Mouse (Mus musculus) adrenal gland, adult 18-20 months (tissue): ENCODE results near the gene Dynll1. TPM values are rescaled to one million over a fixed set of nuclear protein-coding genes. Genes with fewer than 3 reads are reported as not detected.

Experiments used
- DNase-seq, 2 experiments: peaks; one replicate each; pipeline ENCODE4 v3.0.0; 2021 to 2022; ENCODE audit warnings: low spot score in 2 of 2
- long read RNA-seq, 2 experiments: library from polyadenylated mRNA; stranded (forward); transcript quantifications; one replicate each; pipeline ENCODE4 v2.0.0; 2021
- total RNA-seq, 2 experiments: library from RNA; stranded (reverse); gene quantifications; 1 replicate in 1 of 2; 2 replicates in 1 of 2; pipeline ENCODE4 v1.2.3; 2021

Gene Dynll1
- 100 to 1,000 TPM; 268 to 338 TPM for total RNA-seq
- long read RNA-seq, experiment 1, transcript Dynll1-201 (3 exons, 2,030 nt): major isoform, 24 of 25 reads
- long read RNA-seq, experiment 1, partial matches to known transcripts: 0 of 25 reads
- long read RNA-seq, experiment 1, other reads (novel, unspliced or antisense): 0 of 25 reads
- long read RNA-seq, experiment 2, transcript Dynll1-201 (3 exons, 2,030 nt): major isoform, 81 of 83 reads
- long read RNA-seq, experiment 2, partial matches to known transcripts: 0 of 83 reads
- long read RNA-seq, experiment 2, other reads (novel, unspliced or antisense): 0 of 83 reads

DNA sequence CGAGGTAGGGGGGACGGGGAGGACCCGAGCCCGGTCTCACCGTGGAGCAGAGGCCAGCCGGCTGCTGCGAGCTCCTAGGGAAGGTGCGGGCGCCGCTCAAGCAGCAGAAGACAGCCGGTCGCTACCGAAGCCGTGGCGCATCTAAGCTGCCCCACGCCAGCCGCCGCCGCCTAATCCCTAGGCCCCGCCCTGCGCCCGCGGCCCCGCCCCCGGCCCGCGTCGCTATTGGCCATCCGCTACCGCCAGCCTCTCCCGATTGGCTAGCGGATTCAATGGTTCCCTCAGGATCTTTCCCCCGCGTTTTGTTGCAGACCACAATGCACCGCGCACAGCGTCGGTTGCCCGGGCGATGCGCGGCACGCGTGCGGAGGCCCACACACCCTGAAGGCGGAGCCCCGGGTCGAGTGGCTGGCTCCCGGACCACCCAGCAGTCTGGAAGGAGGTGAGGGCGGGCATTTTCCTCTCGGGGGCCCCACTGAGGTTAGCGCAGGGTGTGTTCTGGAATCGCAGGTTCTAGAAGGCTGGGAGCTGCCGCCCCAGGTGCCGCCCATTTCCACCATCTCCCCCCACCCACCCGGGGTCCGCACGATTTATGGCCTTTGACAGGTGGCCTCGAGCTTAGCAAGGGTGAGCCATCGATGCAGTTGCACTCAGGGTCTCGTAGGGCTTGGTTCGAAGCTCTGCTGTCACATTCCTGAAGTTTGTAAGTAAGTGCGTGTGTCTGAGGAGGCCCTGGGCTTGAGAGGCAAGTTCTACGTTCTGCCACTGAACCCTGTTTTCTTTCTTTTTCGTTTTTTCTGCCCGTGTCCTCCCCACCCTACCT is at the start of gene Dynll1:
Gene Dynll1, minus strand, starts transcription at position 208 of the 823 bp plus-strand sequence.
- DNase-seq: peak; percentile 100

DNA sequence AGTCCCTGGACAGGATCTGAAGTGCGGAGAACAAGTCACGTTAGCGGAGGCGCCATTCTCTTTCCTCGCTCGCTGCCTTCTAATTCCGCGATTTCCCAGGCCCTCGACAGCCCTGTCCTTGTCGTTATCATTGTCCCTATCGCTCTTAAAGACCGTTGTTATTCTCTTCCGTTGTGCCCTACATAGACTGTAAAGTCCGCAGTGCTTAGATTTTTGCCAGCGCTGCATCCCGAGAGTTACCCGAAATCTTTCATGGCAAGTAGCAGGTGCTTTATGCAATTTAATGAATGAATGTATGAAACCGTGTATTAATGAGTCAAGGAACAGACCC is 48.4 kb upstream of the Dynll1 start:
- DNase-seq: no peak

DNA sequence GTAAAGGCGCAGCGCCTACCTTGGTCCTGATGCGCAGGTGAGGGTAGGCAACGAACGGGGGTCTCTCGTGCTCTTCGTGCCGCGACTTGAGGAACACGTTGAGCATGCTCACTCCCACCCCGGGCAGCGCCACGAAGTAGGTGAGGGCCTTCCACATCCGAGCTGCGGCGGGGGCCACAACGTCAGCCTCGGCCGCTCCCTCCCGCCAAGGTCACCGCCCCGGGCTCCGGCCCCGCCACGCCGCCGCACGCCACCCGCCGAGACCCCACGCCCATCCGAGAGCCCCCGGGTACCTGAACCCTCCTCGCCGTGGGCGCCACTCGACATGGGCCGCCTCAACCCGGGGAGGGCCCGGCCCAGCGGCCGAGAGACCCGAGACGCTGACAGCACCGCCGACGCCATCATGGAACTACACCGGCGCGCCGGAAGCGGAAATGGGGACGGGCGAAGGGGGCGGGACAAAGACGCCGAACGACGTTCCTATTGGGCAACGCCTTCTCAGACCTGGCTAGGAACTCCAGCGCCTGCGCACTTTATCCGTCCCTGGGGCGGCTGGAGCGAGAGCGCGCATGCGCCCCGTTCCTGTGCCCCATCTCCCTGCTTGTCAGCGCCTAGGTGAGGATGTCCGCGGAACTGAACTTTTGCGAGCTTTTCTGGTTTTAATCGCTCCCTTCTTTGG is 47.9 kb upstream of the Dynll1 start, which contains the start of gene Cox6a1:
Gene Cox6a1, minus strand, starts transcription at position 436 of the 679 bp plus-strand sequence.
- DNase-seq: peak; percentile 98

DNA sequence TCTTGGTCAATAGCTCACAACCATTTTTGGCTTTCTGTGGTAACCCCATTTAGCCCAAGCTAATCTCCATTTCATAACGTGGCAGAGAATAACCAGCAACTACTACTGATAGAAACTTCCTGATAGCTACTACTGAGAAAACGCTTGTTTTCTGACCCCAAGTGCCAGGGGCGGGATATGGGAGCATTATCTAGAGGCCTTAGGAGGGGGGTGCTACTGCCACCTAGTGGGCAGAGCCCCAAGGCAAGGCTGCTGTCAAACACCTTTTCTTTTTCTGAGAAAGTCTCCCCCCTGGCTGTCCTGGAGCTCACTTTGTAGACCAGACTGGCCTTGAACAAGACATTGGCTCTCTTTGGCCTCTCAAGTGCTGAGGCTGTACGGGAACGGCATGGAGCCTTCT is 46.8 kb upstream of the Dynll1 start:
- DNase-seq: peak; percentile 71 to 82

DNA sequence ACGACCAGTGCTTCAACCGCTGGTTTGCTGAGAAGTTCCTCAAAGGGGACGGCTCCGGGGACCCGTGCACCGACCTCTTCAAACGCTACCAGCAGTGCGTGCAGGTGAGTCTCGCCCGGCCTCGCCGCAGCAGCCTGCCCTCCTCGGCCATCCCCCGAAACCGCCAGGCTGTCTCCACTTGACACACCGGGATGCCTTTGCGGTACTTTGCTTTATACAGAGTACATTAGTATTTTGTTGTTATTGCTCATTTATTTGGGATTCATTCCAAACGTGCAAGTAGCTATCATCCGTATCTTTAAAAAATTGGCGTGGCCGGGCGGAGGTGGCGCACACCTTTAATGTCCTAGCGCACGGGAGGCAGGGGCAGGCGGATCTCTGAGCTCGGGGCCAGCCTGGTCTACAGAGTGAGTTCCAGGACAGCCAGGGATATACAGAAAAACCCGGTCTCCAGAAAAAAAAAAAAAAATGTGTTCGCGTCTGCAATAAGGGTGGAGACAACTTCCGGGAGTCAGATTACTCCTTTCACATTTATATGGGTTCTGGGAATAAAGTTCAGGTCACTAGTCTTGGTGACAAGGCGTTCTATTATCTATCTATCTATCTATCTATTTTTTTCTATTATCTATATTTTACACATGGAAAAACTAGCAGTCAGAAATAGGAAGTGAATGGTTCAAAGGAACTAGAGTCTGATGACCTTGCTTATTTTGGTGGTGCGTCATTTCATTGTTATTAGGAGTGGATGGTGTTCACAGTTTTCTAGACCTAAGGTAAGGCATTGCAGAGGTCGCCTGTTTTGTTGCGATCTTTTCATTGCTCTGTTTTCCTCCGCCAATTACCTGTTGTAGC is 40.7 kb upstream of the Dynll1 start:
- no peak for DNase-seq

DNA sequence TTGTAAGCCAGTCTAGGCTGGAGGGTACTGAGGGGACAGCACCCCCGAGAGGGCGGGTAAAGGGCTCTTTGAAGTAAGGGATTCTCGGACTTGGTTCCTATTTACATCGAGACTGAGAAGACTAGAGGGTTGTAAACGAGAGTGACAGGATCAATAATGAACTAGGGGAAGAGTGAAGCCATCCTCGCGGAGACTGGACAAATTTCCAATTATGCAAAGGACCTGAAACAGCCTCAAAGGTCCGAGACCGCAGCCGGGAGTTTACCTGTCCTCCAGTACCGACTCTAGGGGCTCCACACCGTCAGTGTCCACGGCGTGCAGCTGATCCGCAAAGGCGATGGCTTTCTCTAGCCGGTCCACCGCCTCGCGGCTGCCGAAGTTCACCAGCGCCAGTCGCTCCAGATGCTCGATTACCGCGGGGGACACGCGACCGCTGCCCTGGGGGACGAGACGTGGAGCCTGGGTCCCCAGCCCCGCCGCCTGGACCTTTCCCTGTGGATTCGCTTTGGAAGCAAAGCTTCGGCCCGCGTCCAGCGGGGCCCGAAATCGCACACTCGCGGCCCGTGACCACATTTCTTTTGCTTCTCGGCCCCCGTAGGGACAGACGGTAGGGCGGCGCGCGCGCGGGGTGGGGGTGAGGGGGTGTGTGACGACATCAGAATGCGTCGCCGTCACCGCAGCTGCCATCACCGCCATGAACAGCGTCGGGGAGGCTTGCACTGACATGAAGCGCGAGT is 39.9 kb upstream of the Dynll1 start, which contains the start of the genes Gatc and Triap1:
Gene Gatc, minus strand, starts transcription at position 602 of the 737 bp plus-strand sequence.
Gene Triap1, plus strand, starts transcription at position 649 of the 737 bp plus-strand sequence.
- peak; percentile 90 for DNase-seq

DNA sequence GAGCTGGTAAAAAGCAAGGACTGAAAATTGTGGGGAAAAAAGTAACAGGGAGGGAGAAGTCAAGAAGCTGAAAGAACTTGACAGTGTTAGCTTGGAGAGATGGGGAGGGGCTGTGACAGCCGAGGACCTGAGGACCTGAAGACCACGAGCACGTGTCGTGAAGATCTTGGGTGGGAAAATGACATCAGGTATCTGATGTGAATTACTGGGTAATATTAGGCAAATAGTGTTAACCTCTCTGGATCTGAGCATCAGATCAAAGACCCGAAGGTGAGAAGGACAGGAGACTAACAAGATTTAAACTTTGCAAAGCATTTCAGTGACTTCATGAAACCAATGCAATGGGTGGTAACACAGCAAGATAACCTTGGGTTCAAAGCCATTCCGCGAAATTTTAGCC is 39.2 kb upstream of the Dynll1 start:
- DNase-seq: no peak

DNA sequence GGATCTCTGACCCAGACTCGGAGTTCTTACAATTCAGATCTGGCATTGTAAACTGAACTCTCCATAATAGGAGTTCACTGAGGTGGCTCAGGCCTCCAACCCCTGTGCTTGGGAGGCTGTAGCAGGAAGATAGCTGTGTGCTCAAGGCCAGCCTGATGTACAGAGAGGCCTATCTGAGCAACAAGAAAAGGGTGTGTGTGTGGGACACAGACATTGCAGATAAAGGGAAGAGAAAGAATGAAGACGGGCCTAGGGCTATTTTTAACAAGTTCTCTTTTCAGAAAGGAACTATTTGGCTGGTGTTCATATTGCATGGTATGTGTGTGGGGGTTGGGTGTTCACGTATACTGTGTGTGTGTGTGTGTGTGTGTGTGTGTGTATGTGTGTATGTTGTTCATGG is 32.8 kb upstream of the Dynll1 start:
- DNase-seq: no peak

DNA sequence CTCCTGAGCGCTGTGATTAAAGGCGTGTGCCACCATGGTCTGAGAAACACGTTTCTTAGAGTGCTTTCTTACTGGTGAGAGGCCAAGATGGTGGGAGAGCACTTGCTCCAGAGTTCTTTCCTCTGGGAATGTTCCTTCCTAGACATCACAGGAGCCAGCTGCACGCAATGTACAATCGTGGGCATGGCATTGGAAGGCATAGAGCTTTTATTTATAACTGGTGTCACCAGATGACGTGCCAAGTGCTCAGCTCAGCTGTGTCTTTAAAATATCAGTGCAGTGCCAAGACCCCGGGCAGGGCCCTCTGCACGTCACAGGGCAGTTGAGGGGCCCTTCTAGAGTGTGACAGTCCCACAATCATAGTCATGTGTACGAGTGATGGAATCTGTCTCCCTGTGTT is 30.2 kb upstream of the Dynll1 start:
- no peak for DNase-seq

DNA sequence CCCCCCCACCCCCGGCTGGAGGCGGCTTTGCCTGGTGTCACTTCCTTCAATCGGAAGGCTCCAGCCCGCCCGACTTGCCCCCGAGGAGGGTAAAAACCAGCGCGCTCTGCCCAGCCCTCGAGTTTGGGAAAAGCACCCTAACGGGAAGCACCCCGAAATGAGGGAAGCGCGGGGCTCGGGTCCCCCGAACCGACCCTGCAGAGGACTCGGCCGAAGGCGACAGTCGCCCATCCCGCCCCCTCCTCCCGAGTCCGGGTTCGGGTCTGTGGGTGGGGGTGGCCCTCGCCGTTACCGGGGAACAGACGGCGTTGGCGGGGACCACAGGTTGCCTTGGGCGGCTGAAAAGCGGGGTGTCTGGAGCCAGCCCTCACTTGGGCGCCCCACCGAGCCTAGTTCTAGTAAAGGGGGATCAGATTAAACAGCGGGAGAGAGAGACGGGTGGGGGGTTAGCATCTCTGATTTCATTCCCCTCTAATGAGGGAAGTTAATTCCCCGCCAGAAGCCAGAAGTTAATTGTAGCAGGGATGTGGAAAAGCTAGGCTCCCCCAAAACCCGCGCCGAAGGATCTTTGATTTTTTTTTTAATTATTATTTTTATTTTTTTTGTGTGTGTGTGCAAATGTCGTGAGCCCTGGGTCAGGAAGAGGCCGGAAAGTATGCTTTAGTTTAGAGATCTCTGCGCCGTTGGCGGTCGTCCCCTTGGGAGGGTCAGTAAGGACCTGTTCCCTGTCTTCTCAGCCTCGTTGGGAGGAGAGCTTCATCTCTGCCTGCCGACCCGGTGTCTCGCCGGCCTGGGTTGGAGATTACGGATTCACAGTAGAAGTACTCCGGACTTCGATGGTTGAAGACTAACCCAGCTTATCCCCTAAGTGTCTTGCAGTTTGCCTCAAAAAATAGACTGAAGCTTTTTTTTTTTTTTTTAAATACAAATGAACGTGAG is 27.1 kb upstream of the Dynll1 start:
- DNase-seq: peak; percentile 38 to 48

DNA sequence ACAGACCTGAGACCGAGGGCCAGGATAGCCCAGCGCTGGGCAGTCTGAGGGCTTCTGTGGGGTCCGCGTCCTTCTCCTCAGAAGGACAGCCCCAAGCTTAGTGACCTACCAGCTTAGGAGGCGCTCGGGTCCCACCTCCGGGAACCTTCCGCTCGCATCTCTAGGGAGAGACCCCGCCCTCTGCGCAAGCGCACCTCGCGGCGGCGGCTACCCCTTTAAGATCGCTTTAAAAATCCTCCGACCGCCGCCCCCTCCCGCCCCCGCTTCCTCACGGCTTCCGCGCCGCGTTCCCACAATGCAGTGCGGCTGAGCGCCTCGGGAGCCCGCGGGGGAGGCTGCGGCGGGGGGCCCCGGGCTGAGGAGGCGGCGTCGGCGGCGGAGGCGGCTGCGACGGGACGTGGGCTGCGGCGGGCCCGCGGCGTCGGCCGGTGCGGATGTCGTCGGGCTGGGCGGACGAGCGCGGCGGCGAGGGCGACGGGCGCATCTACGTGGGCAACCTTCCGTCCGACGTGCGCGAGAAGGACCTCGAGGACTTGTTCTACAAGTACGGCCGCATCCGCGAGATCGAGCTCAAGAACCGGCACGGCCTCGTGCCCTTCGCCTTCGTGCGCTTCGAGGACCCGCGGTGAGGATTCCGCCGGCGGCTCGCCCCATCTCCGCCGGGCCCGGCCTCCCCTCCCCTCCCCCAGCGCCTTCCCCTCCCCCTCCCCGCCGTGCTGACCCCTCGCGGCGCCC is 26.2 kb upstream of the Dynll1 start, which contains the start of gene Srsf9:
Gene Srsf9, plus strand, starts transcription at position 303 of the 735 bp plus-strand sequence.
- DNase-seq: peak; percentile 96 to 98

DNA sequence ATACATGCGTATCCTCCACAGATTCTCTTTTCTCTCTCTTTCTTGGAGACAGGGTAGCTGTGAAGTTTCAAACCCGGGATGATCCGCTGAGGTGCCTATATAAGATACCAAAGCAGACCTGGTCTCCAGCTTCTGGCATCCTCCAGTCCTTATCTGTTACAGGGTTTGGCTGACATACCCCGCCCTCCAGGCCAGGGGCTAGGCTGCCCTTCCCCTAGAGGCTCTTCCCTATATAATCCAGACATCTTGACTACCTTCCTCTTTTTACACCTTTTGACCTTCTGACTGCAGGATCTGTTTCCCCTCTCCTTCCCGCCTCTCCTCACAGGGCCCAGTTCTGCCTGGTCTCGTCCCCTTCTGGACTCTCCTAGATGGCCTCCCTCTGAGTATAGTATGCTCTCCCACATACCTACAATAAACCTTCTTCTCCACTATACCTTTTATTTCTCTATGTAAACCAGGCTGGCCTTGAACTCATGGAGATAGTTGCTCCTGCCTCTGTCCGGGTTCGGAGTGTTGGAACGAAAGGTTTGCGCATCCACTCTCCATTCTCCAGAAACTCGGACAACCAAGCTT is 25.5 kb upstream of the Dynll1 start:
- DNase-seq: no peak

DNA sequence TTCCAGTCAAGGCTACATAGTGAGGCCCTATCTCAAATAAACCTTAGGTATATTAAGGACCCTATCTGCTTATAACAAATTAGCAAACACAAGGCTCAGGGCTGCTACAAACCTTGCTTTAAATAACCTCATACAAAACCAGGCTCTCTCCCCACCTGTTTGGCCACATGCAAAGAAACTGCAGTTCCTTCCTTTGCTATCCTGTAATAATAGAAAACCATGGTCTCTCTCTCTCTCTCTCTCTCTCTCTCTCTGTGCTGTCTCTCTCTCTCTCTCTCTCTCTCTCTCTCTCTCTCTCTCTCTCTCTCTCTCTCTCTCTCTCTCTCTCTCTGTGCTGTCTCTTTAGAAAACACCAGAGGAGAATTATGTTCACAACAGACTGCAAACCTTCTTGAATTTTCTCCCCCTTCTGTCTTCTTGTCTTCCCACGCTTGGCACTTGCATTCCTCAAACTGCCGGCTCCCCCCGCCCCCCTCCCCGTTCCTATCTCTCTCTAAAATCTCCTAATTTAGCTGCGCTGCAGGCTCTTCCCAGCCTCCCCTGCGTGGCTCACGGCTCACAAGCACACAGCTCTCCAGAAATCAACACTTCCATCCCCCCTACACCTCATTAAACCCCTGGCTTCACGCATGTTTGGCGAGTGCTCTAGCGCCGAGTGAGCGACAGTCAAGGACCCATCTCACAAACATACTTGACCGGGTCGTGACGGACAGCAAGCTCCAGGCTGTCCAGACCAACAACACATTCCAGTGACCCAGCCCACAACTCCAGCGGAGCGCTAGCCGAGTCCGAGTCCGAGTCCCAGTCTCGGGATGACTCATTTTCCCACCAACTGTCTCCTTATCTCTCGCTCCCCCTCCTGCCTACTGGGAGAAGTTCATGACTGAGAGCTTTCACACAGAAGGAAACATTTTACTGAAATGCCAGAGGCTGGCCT is 18.5 kb upstream of the Dynll1 start:
- peak; percentile 56 to 69 for DNase-seq

DNA sequence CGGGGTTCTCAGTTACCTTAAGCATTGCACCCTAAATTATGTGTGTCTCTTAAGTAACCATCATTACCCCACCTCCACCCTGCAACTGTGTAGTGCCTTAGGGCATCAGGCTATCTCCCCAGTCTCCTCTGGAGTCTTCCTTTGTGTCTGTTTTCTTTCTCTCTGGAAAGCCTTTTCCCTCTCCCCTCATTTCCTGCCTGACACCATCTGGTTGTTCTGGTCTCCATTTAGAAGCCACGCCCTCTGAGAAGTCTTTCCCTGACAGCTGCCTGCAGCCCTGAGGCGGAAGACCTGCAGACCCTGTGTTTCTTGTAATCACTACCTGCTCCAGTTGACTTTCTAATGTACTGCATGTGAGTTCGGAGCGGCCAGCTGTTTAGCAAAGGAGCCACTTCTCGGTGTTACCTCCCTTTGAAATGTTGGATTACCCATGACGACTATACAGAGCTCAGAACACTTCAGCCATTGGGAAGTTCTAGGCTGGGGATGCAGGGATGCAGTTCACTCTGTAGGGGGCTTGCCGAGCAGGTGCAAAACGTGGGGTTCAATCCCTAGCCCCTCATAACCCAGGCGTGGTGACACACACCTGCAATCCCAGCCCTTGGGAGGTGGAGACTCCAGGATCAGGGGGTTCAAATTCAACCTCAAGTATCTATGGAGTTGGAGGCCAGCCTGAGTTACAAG is 17.0 kb upstream of the Dynll1 start:
- no peak for DNase-seq

DNA sequence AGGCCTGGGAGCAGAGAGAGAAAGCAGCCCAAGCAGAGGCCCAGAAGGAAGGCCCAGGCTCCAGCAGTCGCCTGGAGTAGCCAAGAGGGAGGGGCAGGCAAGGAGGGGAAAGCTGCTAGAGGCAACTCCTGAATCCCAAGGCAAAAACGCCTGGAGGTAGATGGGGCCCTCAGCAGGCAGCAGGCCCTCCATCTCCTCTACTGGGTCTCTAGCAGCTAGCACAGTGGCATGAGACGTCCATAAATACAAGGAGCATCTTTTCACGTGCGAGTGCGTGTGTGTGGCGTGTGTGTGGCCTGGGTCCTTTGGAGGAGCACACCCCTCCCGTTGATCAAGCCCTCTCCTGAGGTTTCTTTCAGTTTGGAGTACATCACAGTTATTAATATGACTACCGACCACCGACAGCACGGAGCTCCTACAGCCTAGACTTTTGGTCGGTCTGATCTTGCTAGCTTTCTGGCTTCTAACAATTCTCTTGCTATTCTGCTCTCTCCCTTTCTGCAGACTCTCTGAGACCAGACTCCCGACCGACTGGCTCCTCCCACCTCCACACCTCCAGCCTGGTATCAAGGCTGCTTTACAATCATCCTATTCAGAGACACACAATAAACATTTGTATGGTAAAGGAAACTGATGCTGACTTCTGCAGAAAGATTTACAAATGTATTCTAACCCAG is 16.3 kb upstream of the Dynll1 start:
- DNase-seq: no peak

DNA sequence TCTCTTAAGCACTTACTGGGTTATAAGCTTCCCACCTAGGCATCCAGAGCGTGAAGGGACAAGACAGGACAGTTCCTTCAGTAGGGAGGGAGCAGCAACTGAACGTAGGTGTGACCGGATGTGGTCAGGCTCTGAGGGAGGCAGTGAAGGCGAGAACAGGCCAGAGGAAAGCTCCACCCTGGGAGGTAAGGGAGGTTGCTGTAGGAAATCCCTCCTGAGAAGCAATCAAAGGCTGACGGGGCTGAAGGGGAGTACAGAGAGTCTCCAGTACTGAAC is 12.8 kb upstream of the Dynll1 start:
- DNase-seq: no peak
